Mouse (Mus musculus): ENCODE results near the gene Asap2.

Asap2 gene

DNA sequence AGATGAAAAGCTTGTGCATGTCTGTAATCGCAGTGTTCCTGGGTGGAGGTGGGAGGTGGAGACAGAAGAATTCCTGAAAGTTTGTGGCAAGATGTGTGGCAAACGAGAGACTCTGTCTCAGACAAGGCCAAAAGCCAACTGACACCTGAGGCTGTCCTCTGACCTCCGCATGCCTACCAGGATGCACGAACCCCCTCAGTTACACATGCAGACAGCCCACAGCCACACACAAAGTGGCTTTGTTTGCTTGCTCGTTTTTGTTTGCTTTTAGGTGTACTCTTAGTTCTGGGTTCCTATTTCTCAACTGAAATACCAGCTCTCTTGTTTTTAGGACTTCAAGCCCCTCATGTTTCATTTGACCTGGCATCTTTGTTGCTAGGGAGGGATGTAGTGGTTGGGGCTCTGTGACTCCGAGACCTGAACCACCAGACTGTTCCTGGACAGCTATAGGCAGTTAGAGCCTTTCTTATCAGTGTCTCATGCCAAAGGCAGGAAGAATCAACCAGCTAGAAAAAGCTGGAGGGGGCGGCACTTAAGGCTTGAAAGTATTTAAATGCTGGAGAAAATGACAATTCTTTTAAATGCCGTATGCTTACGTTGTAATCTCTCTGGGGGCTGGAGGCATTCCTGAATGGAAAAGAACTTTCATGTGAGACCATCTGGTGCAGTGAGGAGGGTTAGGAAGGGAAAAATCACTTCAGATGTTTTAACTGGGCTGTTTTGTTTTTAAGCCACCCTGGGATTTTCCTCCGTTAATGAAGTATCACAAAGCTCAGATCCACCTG lies 211.4 kb downstream of the Asap2 start:
- no peak overlapping the region for H3K4me3 ChIP-seq (replicated peaks; ENCODE audit: low read length)
- H3K9me3 ChIP-seq (ENCODE audit: low read length): peaks cover 11% of the 10 kb centered on the region
- H3K36me3 ChIP-seq (ENCODE audit: insufficient read depth, low read length): peaks cover 16% of the 10 kb centered on the region
- TF ChIP-seq CTCF (conservative IDR thresholded peaks at IDR 0.05; ENCODE audit: low read length) (no peak), NANOG (IDR thresholded peaks at IDR 0.05; ENCODE audit: borderline replicate concordance, low read length) (no peak), POU5F1 (IDR thresholded peaks at IDR 0.05; ENCODE audit: borderline replicate concordance, low read length) (no peak)
- H3K4me1 ChIP-seq (replicated peaks; ENCODE audit: low read depth, low read length): peaks cover 33% of the 10 kb centered on the region
- H3K27me3 ChIP-seq (ENCODE audit: insufficient read depth, low read length): no peaks in the 10 kb centered on the region

DNA sequence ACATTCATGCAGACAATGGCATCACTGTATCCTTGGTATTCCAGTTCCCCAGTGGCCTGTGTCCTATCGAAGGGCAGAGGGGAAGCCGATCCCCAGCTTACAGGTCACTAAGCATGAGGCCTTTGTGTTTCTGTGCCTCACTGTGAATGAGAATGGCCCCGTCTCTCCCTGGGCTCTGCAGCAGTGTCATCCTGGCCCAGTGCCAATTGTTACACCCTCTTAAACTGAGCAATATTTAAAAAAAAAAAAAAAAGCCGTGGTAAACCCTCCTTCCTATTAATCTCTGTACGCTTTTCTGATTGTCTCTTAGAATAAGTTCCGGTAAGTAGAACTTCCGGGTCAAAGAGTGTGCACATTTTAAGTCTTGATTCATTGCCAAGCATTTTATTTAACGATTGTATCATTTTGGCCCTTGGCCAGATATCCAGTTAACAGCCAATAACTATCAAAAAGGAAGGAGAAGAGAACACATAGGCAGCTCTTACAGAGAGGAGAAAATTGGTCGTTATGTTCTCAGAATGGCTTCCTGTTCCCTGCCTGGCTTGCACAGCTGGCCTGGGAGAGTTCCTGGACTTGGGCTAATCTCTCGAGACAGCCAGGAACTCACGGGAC lies 214.5 kb downstream of the Asap2 start:
- H3K27me3 ChIP-seq (ENCODE audit: insufficient read depth, low read length): no peaks in the 10 kb centered on the region
- no peak for TF ChIP-seq NANOG (IDR thresholded peaks at IDR 0.05; ENCODE audit: borderline replicate concordance, low read length)
- H3K9me3 ChIP-seq (ENCODE audit: low read length): peaks cover 11% of the 10 kb centered on the region
- peaks cover 26% of the 10 kb centered on the region for H3K36me3 ChIP-seq (ENCODE audit: insufficient read depth, low read length)
- H3K4me1 ChIP-seq (replicated peaks; ENCODE audit: low read depth, low read length): peaks cover 25% of the 10 kb centered on the region
- no peak overlapping the region for H3K4me3 ChIP-seq (replicated peaks; ENCODE audit: low read length)

- TF ChIP-seq POU5F1 (IDR thresholded peaks at IDR 0.05; ENCODE audit: borderline replicate concordance, low read length) (no peak), CTCF (conservative IDR thresholded peaks at IDR 0.05; ENCODE audit: low read length) (no peak), NANOG (IDR thresholded peaks at IDR 0.05; ENCODE audit: borderline replicate concordance, low read length) (no peak)
- peaks cover 11% of the 10 kb centered on the region for H3K9me3 ChIP-seq (ENCODE audit: low read length)
- peaks cover 26% of the 10 kb centered on the region for H3K36me3 ChIP-seq (ENCODE audit: insufficient read depth, low read length)
- H3K27me3 ChIP-seq (ENCODE audit: insufficient read depth, low read length): no peaks in the 10 kb centered on the region
- H3K4me1 ChIP-seq (replicated peaks; ENCODE audit: low read depth, low read length): peaks cover 21% of the 10 kb centered on the region
- H3K4me3 ChIP-seq (replicated peaks; ENCODE audit: low read length): no peak overlapping the region
Measured at GRCm38 (mm10) chr12:21205799-21206198, 215.5 kb downstream of the Asap2 start.

GRCm38 (mm10) chr12:21207422-21207821 lies 217.2 kb downstream of the Asap2 start:
- Histone ChIP-seq H3K27me3 (ENCODE audit: insufficient read depth, low read length) (no peaks in the 10 kb centered on the region), H3K4me3 (replicated peaks; ENCODE audit: low read length) (no peak overlapping the region), H3K36me3 (ENCODE audit: insufficient read depth, low read length) (peaks cover 26% of the 10 kb centered on the region), H3K9me3 (ENCODE audit: low read length) (peaks cover 11% of the 10 kb centered on the region), H3K4me1 (replicated peaks; ENCODE audit: low read depth, low read length) (peaks cover 21% of the 10 kb centered on the region)
- TF ChIP-seq CTCF (conservative IDR thresholded peaks at IDR 0.05; ENCODE audit: low read length) (no peak), NANOG (IDR thresholded peaks at IDR 0.05; ENCODE audit: borderline replicate concordance, low read length) (no peak), POU5F1 (IDR thresholded peaks at IDR 0.05; ENCODE audit: borderline replicate concordance, low read length) (no peak)

DNA sequence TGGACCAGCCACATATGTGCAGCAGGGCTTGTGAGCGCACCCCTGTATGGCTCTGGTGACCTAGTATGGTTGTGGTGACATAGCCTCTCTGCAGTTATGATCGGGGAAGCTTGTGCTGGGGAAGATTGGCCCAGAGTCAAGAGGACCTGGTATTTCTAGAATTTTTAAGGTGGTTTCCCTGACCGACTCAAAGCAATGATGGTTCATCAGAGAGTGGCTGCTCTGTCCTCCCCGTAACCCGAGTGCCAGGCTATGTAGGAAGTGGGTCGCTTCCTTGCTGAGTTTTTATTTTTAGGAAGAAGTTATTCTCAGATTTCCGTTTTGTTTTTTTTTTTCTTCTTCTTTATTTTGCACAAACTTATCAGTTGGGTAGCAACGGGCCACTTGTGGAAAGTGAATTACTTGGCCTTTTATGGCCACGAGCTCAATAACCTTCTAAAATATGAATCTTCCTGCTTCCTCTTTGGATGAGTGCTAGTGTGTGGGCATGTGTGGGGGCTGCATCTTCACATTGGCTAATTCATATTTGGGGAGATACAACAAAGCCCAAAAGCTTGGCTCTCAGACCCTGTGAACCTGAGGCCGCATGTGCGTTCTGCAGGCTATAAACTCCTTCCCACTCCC lies 218.0 kb downstream of the Asap2 start:
- no peaks in the 10 kb centered on the region for H3K27me3 ChIP-seq (ENCODE audit: insufficient read depth, low read length)
- H3K9me3 ChIP-seq (ENCODE audit: low read length): peaks cover 11% of the 10 kb centered on the region
- H3K36me3 ChIP-seq (ENCODE audit: insufficient read depth, low read length): peaks cover 29% of the 10 kb centered on the region
- no peak overlapping the region for H3K4me3 ChIP-seq (replicated peaks; ENCODE audit: low read length)
- H3K4me1 ChIP-seq (replicated peaks; ENCODE audit: low read depth, low read length): peaks cover 18% of the 10 kb centered on the region
- TF ChIP-seq POU5F1 (IDR thresholded peaks at IDR 0.05; ENCODE audit: borderline replicate concordance, low read length) (no peak), NANOG (IDR thresholded peaks at IDR 0.05; ENCODE audit: borderline replicate concordance, low read length) (no peak), CTCF (conservative IDR thresholded peaks at IDR 0.05; ENCODE audit: low read length) (no peak)

GRCm38 (mm10) chr12:21209273-21209672 lies 219.0 kb downstream of the Asap2 start:
- Histone ChIP-seq H3K27me3 (ENCODE audit: insufficient read depth, low read length) (no peaks in the 10 kb centered on the region), H3K9me3 (ENCODE audit: low read length) (peaks cover 11% of the 10 kb centered on the region), H3K36me3 (ENCODE audit: insufficient read depth, low read length) (peaks cover 29% of the 10 kb centered on the region), H3K4me1 (replicated peaks; ENCODE audit: low read depth, low read length) (peaks cover 8% of the 10 kb centered on the region), H3K4me3 (replicated peaks; ENCODE audit: low read length) (no peak overlapping the region)
- no peak for TF ChIP-seq CTCF (conservative IDR thresholded peaks at IDR 0.05; ENCODE audit: low read length)
- no peak for TF ChIP-seq NANOG (IDR thresholded peaks at IDR 0.05; ENCODE audit: borderline replicate concordance, low read length)
- TF ChIP-seq POU5F1 (IDR thresholded peaks at IDR 0.05; ENCODE audit: borderline replicate concordance, low read length): no peak

- H3K4me3 ChIP-seq (replicated peaks; ENCODE audit: low read length): no peak overlapping the region
- H3K4me1 ChIP-seq (replicated peaks; ENCODE audit: low read depth, low read length): no peaks in the 10 kb centered on the region
- H3K27me3 ChIP-seq (ENCODE audit: insufficient read depth, low read length): no peaks in the 10 kb centered on the region
- peaks cover 14% of the 10 kb centered on the region for H3K36me3 ChIP-seq (ENCODE audit: insufficient read depth, low read length)
- no peak for TF ChIP-seq NANOG (IDR thresholded peaks at IDR 0.05; ENCODE audit: borderline replicate concordance, low read length)
- no peak for TF ChIP-seq POU5F1 (IDR thresholded peaks at IDR 0.05; ENCODE audit: borderline replicate concordance, low read length)
- no peak for TF ChIP-seq CTCF (conservative IDR thresholded peaks at IDR 0.05; ENCODE audit: low read length)
- H3K9me3 ChIP-seq (ENCODE audit: low read length): no peaks in the 10 kb centered on the region
Measured at GRCm38 (mm10) chr12:21212876-21213275, 222.6 kb downstream of the Asap2 start.

GRCm38 (mm10) chr12:21214551-21215165 lies 224.4 kb downstream of the Asap2 start:
- no peak for TF ChIP-seq POU5F1 (IDR thresholded peaks at IDR 0.05; ENCODE audit: borderline replicate concordance, low read length)
- TF ChIP-seq NANOG (IDR thresholded peaks at IDR 0.05; ENCODE audit: borderline replicate concordance, low read length): no peak
- no peak for TF ChIP-seq CTCF (conservative IDR thresholded peaks at IDR 0.05; ENCODE audit: low read length)
- no peaks in the 10 kb centered on the region for H3K9me3 ChIP-seq (ENCODE audit: low read length)
- no peaks in the 10 kb centered on the region for H3K4me1 ChIP-seq (replicated peaks; ENCODE audit: low read depth, low read length)
- H3K4me3 ChIP-seq (replicated peaks; ENCODE audit: low read length): no peak overlapping the region
- H3K36me3 ChIP-seq (ENCODE audit: insufficient read depth, low read length): peaks cover 18% of the 10 kb centered on the region; the same call in 1 of the 2 replicates
- no peaks in the 10 kb centered on the region for H3K27me3 ChIP-seq (ENCODE audit: insufficient read depth, low read length)

All from E14TG2a.4 (cell line).